Mouse (Mus musculus) B cell, adult 62 days (primary cell): ENCODE data around the gene Slc25a30. TPM values are rescaled to one million over a fixed set of nuclear protein-coding genes. Genes with fewer than 3 reads are reported as not detected.

Experiments used
- total RNA-seq: library from RNA; stranded (reverse); gene quantifications from 4 replicates; pipeline ENCODE4 v1.2.4, GENCODE M21; 2023

Slc25a30 gene
- 28.1 to 37.1 TPM (median 33.5 TPM) in 4 replicates for total RNA-seq

GRCm38 (mm10) chr14:75786868-75787793 lies at the start of gene Slc25a30:
Gene Slc25a30 (minus strand): TSS chr14:75787037.

DNA sequence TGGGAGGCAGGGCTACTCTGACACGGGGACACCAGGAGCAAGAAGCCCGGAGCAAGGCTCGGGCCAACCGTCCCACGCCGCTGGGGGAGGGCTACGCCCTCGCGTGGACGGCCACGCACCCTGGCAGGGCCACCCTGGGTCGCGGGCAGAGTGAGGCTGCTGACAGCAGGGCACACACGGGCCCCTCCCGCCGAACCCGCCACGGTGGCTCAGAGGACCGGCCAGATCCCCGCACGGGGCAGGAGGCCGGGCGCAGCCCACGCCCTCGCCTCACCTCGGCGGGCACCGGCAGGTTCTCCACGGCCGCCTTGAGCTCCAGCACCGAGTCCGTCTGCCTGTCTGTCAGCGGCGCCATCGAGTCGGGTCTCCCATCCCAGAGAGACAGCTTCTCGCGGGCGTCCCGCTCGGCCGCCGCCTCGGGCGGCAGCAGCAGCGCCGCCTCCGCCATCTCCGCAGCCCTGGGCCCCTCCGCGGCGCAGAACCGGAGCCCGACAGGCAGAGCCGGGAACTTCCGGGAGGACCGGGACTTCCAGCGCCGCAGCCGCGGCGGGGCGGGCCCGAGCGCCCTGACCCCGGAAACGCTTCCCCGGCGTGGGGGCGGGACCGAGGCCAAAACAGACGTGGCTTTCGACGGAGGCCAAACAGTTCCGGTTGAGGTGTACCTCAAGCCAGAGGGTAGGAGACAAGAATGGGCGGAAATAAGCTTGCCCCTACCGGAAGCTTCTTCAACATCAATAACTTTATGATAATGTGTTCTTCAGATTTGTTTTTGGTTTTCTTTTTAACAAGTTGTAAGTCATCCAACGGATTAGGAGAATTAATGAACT lies 32.6 kb downstream of the Slc25a30 start, which contains the start of gene Cog3:
Cog3 (minus strand) TSS at position 527 of the 827 bp plus-strand sequence.

Other genes starting within 250 kb of the Slc25a30 start
- gene Spert, start 193.9 kb downstream of the Slc25a30 start, total RNA-seq: not detected in 4 replicates
- not detected in 4 replicates for gene Erich6b, start 144.8 kb downstream of the Slc25a30 start, total RNA-seq
- 33.6 to 36.2 TPM (median 35.1 TPM) in 4 replicates for gene Cog3, start 32.5 kb downstream of the Slc25a30 start, total RNA-seq
- gene Tpt1, start 58.1 kb upstream of the Slc25a30 start, total RNA-seq: 5,233 to 5,773 TPM (median 5,585 TPM) in 4 replicates
- gene Kctd4, start 168.0 kb upstream of the Slc25a30 start, total RNA-seq: not detected in 4 replicates
- gene Gtf2f2, start 223.8 kb upstream of the Slc25a30 start, total RNA-seq: 25.6 to 30.9 TPM (median 28.7 TPM) in 4 replicates